Mouse (Mus musculus): ENCODE measurements around the gene Dspp.

Dspp gene

GRCm38 (mm10) chr5:104170412-104170811, at the start of gene Dspp:
TSS of gene Dspp (plus strand) at chr5:104170712.
- no peak for DNase-seq (ENCODE audit: inconsistent age in 2 of 2, low spot score in 1 of 2)

- no peak for DNase-seq (ENCODE audit: inconsistent age in 2 of 2, low spot score in 1 of 2)
Observed at GRCm38 (mm10) chr5:104124016-104124658, 46.4 kb upstream of the Dspp start.

- DNase-seq (ENCODE audit: inconsistent age in 2 of 2, low spot score in 1 of 2) = no peak
Observed at GRCm38 (mm10) chr5:104126561-104127320, 43.8 kb upstream of the Dspp start.

- DNase-seq (ENCODE audit: inconsistent age in 2 of 2, low spot score in 1 of 2) = no peak
Observed at GRCm38 (mm10) chr5:104127351-104127750, 43.2 kb upstream of the Dspp start.

- DNase-seq (ENCODE audit: inconsistent age in 2 of 2, low spot score in 1 of 2) = peak in 1 of 2 experiments; percentile 23
Observed at GRCm38 (mm10) chr5:104128281-104129031, 42.1 kb upstream of the Dspp start.

GRCm38 (mm10) chr5:104130891-104131290, 39.6 kb upstream of the Dspp start:
- DNase-seq (ENCODE audit: inconsistent age in 2 of 2, low spot score in 1 of 2) = no peak

GRCm38 (mm10) chr5:104131544-104131943, 39.0 kb upstream of the Dspp start:
- peak; percentile 60 to 85 for DNase-seq (ENCODE audit: inconsistent age in 2 of 2, low spot score in 1 of 2)

GRCm38 (mm10) chr5:104133752-104134151, 36.8 kb upstream of the Dspp start:
- peak in 1 of 2 experiments; percentile 54 for DNase-seq (ENCODE audit: inconsistent age in 2 of 2, low spot score in 1 of 2)

GRCm38 (mm10) chr5:104137920-104138541, 32.5 kb upstream of the Dspp start:
- no peak for DNase-seq (ENCODE audit: inconsistent age in 2 of 2, low spot score in 1 of 2)

- no peak for DNase-seq (ENCODE audit: inconsistent age in 2 of 2, low spot score in 1 of 2)
Observed at GRCm38 (mm10) chr5:104141067-104141466, 29.4 kb upstream of the Dspp start.

GRCm38 (mm10) chr5:104144057-104144456, 26.5 kb upstream of the Dspp start:
- no peak for DNase-seq (ENCODE audit: inconsistent age in 2 of 2, low spot score in 1 of 2)

GRCm38 (mm10) chr5:104149349-104149748, 21.2 kb upstream of the Dspp start:
- DNase-seq (ENCODE audit: inconsistent age in 2 of 2, low spot score in 1 of 2) = peak; percentile 75 to 88

- peak; percentile 59 to 77 for DNase-seq (ENCODE audit: inconsistent age in 2 of 2, low spot score in 1 of 2)
Observed at GRCm38 (mm10) chr5:104150196-104150595, 20.3 kb upstream of the Dspp start.

- no peak for DNase-seq (ENCODE audit: inconsistent age in 2 of 2, low spot score in 1 of 2)
Observed at GRCm38 (mm10) chr5:104157701-104158100, 12.8 kb upstream of the Dspp start.

GRCm38 (mm10) chr5:104158332-104159052, 12.0 kb upstream of the Dspp start:
- DNase-seq (ENCODE audit: inconsistent age in 2 of 2, low spot score in 1 of 2) = peak; percentile 62 to 87

GRCm38 (mm10) chr5:104160581-104160980, 9.9 kb upstream of the Dspp start:
- no peak for DNase-seq (ENCODE audit: inconsistent age in 2 of 2, low spot score in 1 of 2)

GRCm38 (mm10) chr5:104161390-104161789, 9.1 kb upstream of the Dspp start:
- DNase-seq (ENCODE audit: inconsistent age in 2 of 2, low spot score in 1 of 2) = peak in 1 of 2 experiments; percentile 70

- no peak for DNase-seq (ENCODE audit: inconsistent age in 2 of 2, low spot score in 1 of 2)
Observed at GRCm38 (mm10) chr5:104163536-104163935, 7.0 kb upstream of the Dspp start.

GRCm38 (mm10) chr5:104173094-104173493, 2.6 kb downstream of the Dspp start:
- DNase-seq (ENCODE audit: inconsistent age in 2 of 2, low spot score in 1 of 2) = no peak

GRCm38 (mm10) chr5:104183743-104184142, 13.2 kb downstream of the Dspp start:
- no peak for DNase-seq (ENCODE audit: inconsistent age in 2 of 2, low spot score in 1 of 2)

- DNase-seq (ENCODE audit: inconsistent age in 2 of 2, low spot score in 1 of 2) = no peak
Observed at GRCm38 (mm10) chr5:104187281-104187680, 16.8 kb downstream of the Dspp start.

Measured in adrenal gland, adult (tissue).